24 mouse cellular contexts compared by ENCODE assay signal in genomic region chr17:81516155-81516554, GRCm38 (mm10).
"Had no signal": no experiment of that assay in that cellular context is flagged by ENCODE, and none has a peak within 500 bp of the region (broad histone marks: within the 10 kb centered on the region; RNA-seq: fewer than 3 reads in every experiment).

No protein-coding gene starts in this region.

- H3K27me3 ChIP-seq: intestine, embryonic 15.5 days; kidney, embryonic 15.5 days; limb, embryonic 13.5 days; liver, embryonic 12.5 days; liver, embryonic 15.5 days; lung, embryonic 15.5 days; stomach, embryonic 15.5 days had no signal

- H3K4me2 ChIP-seq: intestine, embryonic 15.5 days; kidney, embryonic 15.5 days; limb, embryonic 13.5 days; liver, embryonic 12.5 days; liver, embryonic 15.5 days; lung, embryonic 15.5 days; stomach, embryonic 15.5 days had no signal

- H3K27ac ChIP-seq: intestine, embryonic 15.5 days; kidney, embryonic 15.5 days; left cerebral cortex, adult 2 months; limb, embryonic 13.5 days; liver, embryonic 12.5 days; liver, embryonic 15.5 days; lung, embryonic 15.5 days; stomach, embryonic 15.5 days had no signal

- H3K9me3 ChIP-seq: intestine, embryonic 15.5 days; kidney, embryonic 15.5 days; limb, embryonic 13.5 days; liver, embryonic 12.5 days; liver, embryonic 15.5 days; lung, embryonic 15.5 days; stomach, embryonic 15.5 days had no signal

- ATAC-seq: intestine, embryonic 15.5 days; liver, embryonic 12.5 days had no signal

- DNase-seq: kidney, adult 11 months; kidney, adult 8-10 months; kidney, postnatal 10 days; kidney, postnatal 36 days; layer of hippocampus, postnatal 36 days; left cerebral cortex, postnatal 4 days; liver; lung, adult 18-20 months; lung, postnatal 10 days; lung, postnatal 36 days; midbrain, embryonic 14.5 days; retina, postnatal 1 day; right cerebral cortex, postnatal 25 days; spleen, adult 18-20 months; thymus, adult 18-20 months; thymus, postnatal 36 days had no signal

- H3K36me3 ChIP-seq: intestine, embryonic 15.5 days; kidney, embryonic 15.5 days; limb, embryonic 13.5 days; liver, embryonic 12.5 days; liver, embryonic 15.5 days; lung, embryonic 15.5 days; stomach, embryonic 15.5 days had no signal

- H3K4me1 ChIP-seq: intestine, embryonic 15.5 days; liver, embryonic 12.5 days; liver, embryonic 15.5 days had no signal

- H3K4me3 ChIP-seq: intestine, embryonic 15.5 days; kidney, embryonic 15.5 days; left cerebral cortex, adult 2 months; limb, embryonic 13.5 days; liver, embryonic 12.5 days; liver, embryonic 15.5 days; lung, embryonic 15.5 days; stomach, embryonic 15.5 days had no signal

- H3K9ac ChIP-seq: intestine, embryonic 15.5 days; kidney, embryonic 15.5 days; limb, embryonic 13.5 days; liver, embryonic 12.5 days; liver, embryonic 15.5 days; lung, embryonic 15.5 days; stomach, embryonic 15.5 days had no signal
